Mouse (Mus musculus): ENCODE data around the gene Usp36. TPM values are rescaled to one million over a fixed set of nuclear protein-coding genes. Genes with fewer than 3 reads are reported as not detected.

The Usp36 gene
- total RNA-seq, 4 experiments from 2014 or later, result 13.2 to 14.5 (median 13.9) TPM

DNA sequence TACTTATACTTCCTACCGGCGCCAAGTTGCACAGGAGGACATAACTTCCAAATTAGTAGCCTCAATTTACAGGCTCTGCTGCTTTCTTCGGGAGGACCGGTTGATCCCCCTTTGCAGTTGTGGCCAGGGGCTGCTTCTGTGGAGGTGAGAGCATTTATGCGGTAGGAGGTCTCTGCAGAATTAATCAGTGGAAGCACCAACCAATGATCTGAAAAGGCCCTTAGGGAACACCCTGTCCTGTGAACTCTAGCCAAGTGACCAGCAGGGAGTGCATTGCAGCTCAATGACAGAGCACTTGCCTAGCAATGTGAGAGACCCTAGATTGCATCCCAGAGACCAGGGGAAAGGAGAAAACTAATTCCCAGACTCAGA lies 41.0 kb downstream of the Usp36 start:
- peak; percentile 67 for DNase-seq (ENCODE audit: low spot score)

GRCm38 (mm10) chr11:118248150-118249011 lies 41.7 kb downstream of the Usp36 start, which contains the start of gene Cyth1:
Cyth1 (minus strand) TSS chr11:118248592.
- peak; percentile 100 for DNase-seq (ENCODE audit: low spot score)

GRCm38 (mm10) chr11:118247359-118248095 lies 42.5 kb downstream of the Usp36 start:
- peak; percentile 65 for DNase-seq (ENCODE audit: low spot score)

- DNase-seq (ENCODE audit: low spot score), result no peak
Observed at GRCm38 (mm10) chr11:118246724-118247123, 43.3 kb downstream of the Usp36 start.

DNA sequence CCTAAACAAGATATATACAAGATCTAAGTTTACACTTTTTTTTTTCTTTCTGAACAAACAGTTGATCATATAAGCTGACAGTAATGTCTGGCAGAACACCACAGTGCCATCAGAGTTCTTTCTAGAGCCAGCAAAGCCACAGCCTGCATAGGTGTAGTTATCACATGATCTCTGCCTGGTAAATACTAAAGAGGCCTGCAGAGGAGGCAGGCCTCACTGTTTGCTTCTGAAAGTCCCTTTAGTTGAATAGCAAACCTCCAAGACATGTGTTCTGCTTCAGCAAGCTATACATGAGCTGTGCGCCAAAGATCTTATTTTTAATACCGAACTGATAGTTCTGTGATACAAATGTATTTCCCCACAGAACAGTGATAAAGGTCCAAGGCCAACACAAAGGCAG lies 44.9 kb downstream of the Usp36 start:
- no peak for DNase-seq (ENCODE audit: low spot score)

- DNase-seq (ENCODE audit: low spot score), result no peak
Observed at GRCm38 (mm10) chr11:118243627-118244261, 46.3 kb downstream of the Usp36 start.

DNA sequence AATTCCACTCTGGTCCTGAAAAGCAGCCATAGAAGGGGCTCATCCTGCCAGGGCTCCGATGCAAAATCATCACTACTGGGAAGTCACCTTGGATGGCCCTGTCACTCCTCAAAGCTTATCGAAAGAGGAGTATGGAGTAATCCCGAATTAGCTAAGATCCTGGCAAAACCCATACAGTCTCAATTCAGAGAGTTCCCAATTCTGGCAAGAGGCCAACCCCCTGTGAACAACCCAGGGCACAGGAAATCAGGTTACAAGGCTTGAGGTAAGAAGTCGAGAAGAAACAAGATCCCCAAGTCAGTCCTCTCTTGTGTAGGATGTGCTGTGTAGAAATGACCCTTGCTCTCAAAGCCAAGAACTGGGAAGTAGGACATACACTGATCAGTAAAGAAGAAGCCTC lies 47.5 kb downstream of the Usp36 start:
- no peak for DNase-seq (ENCODE audit: low spot score)

DNA sequence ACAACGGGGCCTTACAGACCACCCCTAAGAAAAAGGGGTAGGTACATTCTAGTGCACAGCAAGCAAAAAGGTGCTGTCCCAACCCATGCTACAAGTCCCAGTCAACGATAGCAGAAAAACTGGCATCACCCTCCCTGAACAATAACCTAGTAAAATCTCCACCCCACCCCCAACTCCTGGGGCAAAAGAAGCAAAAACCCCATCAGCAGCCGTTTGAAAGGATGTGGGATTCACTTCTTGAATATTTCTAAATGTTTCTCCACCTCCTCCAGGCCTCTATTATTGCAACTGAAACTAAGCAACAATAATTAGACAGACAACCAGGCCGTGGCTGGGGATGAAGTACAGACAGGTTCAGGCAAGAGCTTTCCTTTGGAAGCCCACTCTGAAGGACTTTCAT lies 49.7 kb downstream of the Usp36 start:
- no peak for DNase-seq (ENCODE audit: low spot score)

GRCm38 (mm10) chr11:118239281-118240198 lies 50.5 kb downstream of the Usp36 start:
- no peak for DNase-seq (ENCODE audit: low spot score)

- peak; percentile 60 for DNase-seq (ENCODE audit: low spot score)
Observed at GRCm38 (mm10) chr11:118236520-118237190, 53.4 kb downstream of the Usp36 start.

- DNase-seq (ENCODE audit: low spot score), result no peak
Observed at GRCm38 (mm10) chr11:118234929-118235328, 55.1 kb downstream of the Usp36 start.

DNA sequence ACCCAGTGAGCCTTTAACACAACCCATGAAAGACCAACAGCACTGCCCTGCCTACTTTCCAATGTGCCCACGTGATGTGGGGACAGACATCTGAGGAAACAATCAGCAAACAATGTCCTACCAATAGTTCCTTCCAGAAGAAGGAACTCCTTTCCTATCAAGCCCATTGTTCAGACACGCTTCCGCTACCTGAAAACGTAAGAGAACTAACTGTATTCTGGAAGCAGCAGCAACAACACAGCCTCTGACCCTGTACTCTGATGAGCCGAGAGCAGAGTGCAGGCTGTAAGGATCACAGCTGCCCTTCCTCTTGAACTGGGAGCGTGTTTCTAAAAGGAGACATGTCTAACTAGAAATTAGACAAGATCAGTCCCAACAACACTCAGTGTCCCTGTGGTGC lies 55.5 kb downstream of the Usp36 start:
- DNase-seq (ENCODE audit: low spot score), result peak; percentile 85

- DNase-seq (ENCODE audit: low spot score), result no peak
Observed at GRCm38 (mm10) chr11:118233924-118234323, 56.1 kb downstream of the Usp36 start.

- DNase-seq (ENCODE audit: low spot score), result peak; percentile 51
Observed at GRCm38 (mm10) chr11:118232314-118232831, 57.7 kb downstream of the Usp36 start.

DNA sequence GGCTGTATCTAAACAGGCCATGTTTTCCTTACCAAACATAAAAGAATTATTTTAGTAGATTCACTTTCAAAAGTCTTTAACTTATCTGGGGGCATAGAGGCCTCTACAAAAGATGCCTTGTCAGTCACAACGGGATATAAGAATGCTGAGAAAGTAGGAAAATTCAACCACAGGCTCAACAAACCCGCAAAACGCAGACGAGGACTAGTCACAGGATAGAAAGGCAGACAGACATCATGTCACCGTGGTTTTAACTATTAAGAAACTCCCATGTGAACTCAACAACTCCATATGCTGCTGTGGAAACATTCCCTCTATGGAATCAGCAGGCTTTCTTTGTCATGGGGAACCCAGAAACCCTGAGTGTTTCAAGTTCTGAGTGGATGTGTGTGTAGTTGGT lies 60.1 kb downstream of the Usp36 start:
- no peak for DNase-seq (ENCODE audit: low spot score)

- DNase-seq (ENCODE audit: low spot score), result peak; percentile 47
Observed at GRCm38 (mm10) chr11:118227650-118228049, 62.4 kb downstream of the Usp36 start.

DNA sequence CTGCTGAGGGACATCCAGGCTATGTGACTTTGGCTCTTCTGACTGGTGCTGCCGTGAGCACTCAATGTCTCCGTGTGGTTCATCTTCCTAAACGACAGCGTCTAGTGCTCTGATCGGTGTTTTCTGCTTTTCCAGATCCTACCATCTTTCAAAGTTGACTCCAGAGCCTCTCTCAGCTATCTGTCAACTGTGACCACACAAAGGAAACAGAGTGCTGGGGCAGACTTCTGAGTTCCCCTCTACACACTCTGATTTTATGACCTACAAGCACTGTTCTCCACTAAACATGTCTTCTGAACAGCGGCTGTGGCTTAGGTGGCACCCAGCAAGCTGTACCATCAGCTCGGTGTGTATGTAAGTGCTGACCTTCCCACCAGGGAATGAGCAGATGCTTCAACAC lies 63.2 kb downstream of the Usp36 start:
- no peak for DNase-seq (ENCODE audit: low spot score)

DNA sequence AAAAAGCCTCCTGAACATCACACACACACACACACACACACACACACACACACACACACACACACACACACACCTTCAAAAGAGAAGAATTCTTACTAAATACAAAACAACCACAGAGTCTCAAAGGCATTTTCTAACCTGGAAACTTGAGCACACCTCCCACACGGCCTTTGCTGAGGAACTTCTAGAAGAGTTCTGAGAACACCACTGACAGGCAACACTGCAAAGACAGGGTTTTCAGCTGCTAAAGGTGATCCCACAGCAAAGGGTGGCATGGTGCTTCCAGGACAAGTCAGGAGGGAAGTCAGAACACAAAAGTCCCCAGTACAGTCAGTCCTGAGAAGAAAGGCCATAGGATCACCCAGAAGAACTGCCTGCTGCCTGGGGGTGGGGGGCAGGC lies 64.2 kb downstream of the Usp36 start:
- DNase-seq (ENCODE audit: low spot score), result no peak

- no peak for DNase-seq (ENCODE audit: low spot score)
Observed at GRCm38 (mm10) chr11:118225056-118225836, 64.8 kb downstream of the Usp36 start.
